ENCODE assay signal across 25 mouse cellular contexts in genomic region chr8:72901591-72901990, GRCm38 (mm10).
DNase-seq lines count a peak whose midpoint lies in the region; ATAC-seq and TF ChIP-seq lines count a peak whose summit lies in the region.
"Had no signal": no experiment of that assay in that cellular context is flagged by ENCODE, and none has a peak within 500 bp of the region (broad histone marks: within the 10 kb centered on the region; RNA-seq: fewer than 3 reads in every experiment).

No protein-coding gene starts in this region.

- H3K4me1 ChIP-seq in midbrain, postnatal 0 days (ENCODE audit: insufficient read depth, low read length) = no peaks in the 10 kb centered on the region
- no peaks in the 10 kb centered on the region for H3K4me1 ChIP-seq in midbrain, embryonic 10.5 days
- H3K4me1 ChIP-seq: embryonic facial prominence, embryonic 13.5 days; embryonic facial prominence, embryonic 15.5 days; forebrain, embryonic 13.5 days; forebrain, embryonic 15.5 days had no signal

- no peak overlapping the region for H3K4me3 ChIP-seq in midbrain, postnatal 0 days (ENCODE audit: low read depth, low read length)
- H3K4me3 ChIP-seq in midbrain, embryonic 10.5 days = no peak overlapping the region
- H3K4me3 ChIP-seq: embryonic facial prominence, embryonic 13.5 days; embryonic facial prominence, embryonic 15.5 days; erythroblast, embryonic 14.5 days; forebrain, embryonic 13.5 days; forebrain, embryonic 15.5 days had no signal

- no peak for TF ChIP-seq CTCF in midbrain, postnatal 0 days (IDR thresholded peaks at IDR 0.05)
- TF ChIP-seq CTCF in brain, embryonic 14.5 days (IDR thresholded peaks at IDR 0.05; ENCODE audit: borderline replicate concordance, extremely low read depth, insufficient read depth, insufficient read length) = no peak

- intact Hi-C loops in heart, postnatal 25 days (cut with DNase I) = no loop called here

- H3K27ac ChIP-seq in midbrain, postnatal 0 days (ENCODE audit: low read depth, low read length) = no peak overlapping the region
- no peak overlapping the region for H3K27ac ChIP-seq in midbrain, embryonic 10.5 days (replicated peaks)
- H3K27ac ChIP-seq: embryonic facial prominence, embryonic 13.5 days; embryonic facial prominence, embryonic 15.5 days; forebrain, embryonic 13.5 days; forebrain, embryonic 15.5 days had no signal

- H3K36me3 ChIP-seq in midbrain, postnatal 0 days (ENCODE audit: insufficient read depth, low read length) = no peaks in the 10 kb centered on the region
- H3K36me3 ChIP-seq in midbrain, embryonic 10.5 days = no peaks in the 10 kb centered on the region
- H3K36me3 ChIP-seq: embryonic facial prominence, embryonic 13.5 days; embryonic facial prominence, embryonic 15.5 days; forebrain, embryonic 15.5 days; G1E had no signal

- H3K9ac ChIP-seq in midbrain, postnatal 0 days (replicated peaks; ENCODE audit: low read length, poor library complexity, severe bottlenecking) = no peak overlapping the region
- H3K9ac ChIP-seq: embryonic facial prominence, embryonic 13.5 days; embryonic facial prominence, embryonic 15.5 days; forebrain, embryonic 13.5 days; forebrain, embryonic 15.5 days; forebrain, postnatal 0 days had no signal

- TF ChIP-seq POLR2A in brain, embryonic 14.5 days (IDR thresholded peaks at IDR 0.05; ENCODE audit: borderline replicate concordance, extremely low read depth, insufficient read depth, insufficient read length, poor library complexity, severe bottlenecking) = no peak

- H3K27me3 ChIP-seq in midbrain, postnatal 0 days (ENCODE audit: insufficient read depth, low read length) = no peaks in the 10 kb centered on the region
- H3K27me3 ChIP-seq in midbrain, embryonic 10.5 days (ENCODE audit: low read depth, poor library complexity, severe bottlenecking) = no peaks in the 10 kb centered on the region
- H3K27me3 ChIP-seq: embryonic facial prominence, embryonic 13.5 days; embryonic facial prominence, embryonic 15.5 days; forebrain, embryonic 13.5 days; forebrain, embryonic 15.5 days; Patski had no signal

- WGBS in midbrain, postnatal 0 days = 79% methylated on average over 6 of the region's 6 CpGs
- 89% methylated on average over 6 of the region's 6 CpGs for whole genome bisulfite sequencing in midbrain, embryonic 10.5 days

- H3K4me2 ChIP-seq in midbrain, postnatal 0 days (ENCODE audit: low read depth, low read length, poor library complexity, severe bottlenecking) = no peak overlapping the region
- H3K4me2 ChIP-seq: embryonic facial prominence, embryonic 13.5 days; embryonic facial prominence, embryonic 15.5 days; forebrain, embryonic 13.5 days; forebrain, embryonic 15.5 days had no signal

- no peaks in the 10 kb centered on the region for H3K9me3 ChIP-seq in midbrain, postnatal 0 days (ENCODE audit: low read length)
- no peaks in the 10 kb centered on the region for H3K9me3 ChIP-seq in midbrain, embryonic 10.5 days (replicated peaks)
- H3K9me3 ChIP-seq: embryonic facial prominence, embryonic 13.5 days; embryonic facial prominence, embryonic 15.5 days; forebrain, embryonic 13.5 days; forebrain, embryonic 15.5 days; G1E had no signal

- DNase-seq in midbrain, postnatal 0 days (ENCODE audit: low spot score) = peak; percentile 2
- DNase-seq in midbrain, embryonic 10.5 days (ENCODE audit: low spot score) = no peak
- DNase-seq in brain, embryonic 14.5 days (ENCODE audit: low read depth) = peak; percentile 5
- DNase-seq in gonadal fat pad, adult 2 months (ENCODE audit: low read depth) = peak; percentile 77
- no peak for DNase-seq in kidney, postnatal 25 days
- DNase-seq in heart, postnatal 25 days (ENCODE audit: low spot score) = no peak
- DNase-seq: adrenal gland, adult 8-10 months; adrenal gland, postnatal 14 days; adrenal gland, postnatal 36 days; cerebellum, adult 11 months; cerebellum, adult 18-20 months; cerebellum, adult 8-10 months; cerebellum, adult 9-11 months; cerebellum, postnatal 14 days; cerebellum, postnatal 36 days; embryo, embryonic 11 days; forebrain, postnatal 0 days had no signal

- no peak for ATAC-seq in midbrain, postnatal 0 days (ENCODE audit: low FRiP score)
- ATAC-seq: activated CD4-positive, CD25-positive, alpha-beta regulatory T cell, adult 4 months; forebrain, embryonic 13.5 days; forebrain, embryonic 15.5 days; forebrain, postnatal 0 days; Patski had no signal

Comparison
In these comparisons a context has a peak if more than half of its experiments do, and no peak if none do; other contexts are left out.
1. DNase-seq: peak in midbrain, postnatal 0 days (single experiment), brain, embryonic 14.5 days (single experiment) and gonadal fat pad, adult 2 months (single experiment); none in midbrain, embryonic 10.5 days (single experiment), kidney, postnatal 25 days (0 of 2) and heart, postnatal 25 days (single experiment).